Mouse (Mus musculus): ENCODE data around the gene Pkhd1.
"Not testable (repeated sequence)": the region's sequence is repeated elsewhere in the genome, so short reads cannot be mapped to it uniquely, and the experiment has no call there.

Pkhd1 gene

DNA sequence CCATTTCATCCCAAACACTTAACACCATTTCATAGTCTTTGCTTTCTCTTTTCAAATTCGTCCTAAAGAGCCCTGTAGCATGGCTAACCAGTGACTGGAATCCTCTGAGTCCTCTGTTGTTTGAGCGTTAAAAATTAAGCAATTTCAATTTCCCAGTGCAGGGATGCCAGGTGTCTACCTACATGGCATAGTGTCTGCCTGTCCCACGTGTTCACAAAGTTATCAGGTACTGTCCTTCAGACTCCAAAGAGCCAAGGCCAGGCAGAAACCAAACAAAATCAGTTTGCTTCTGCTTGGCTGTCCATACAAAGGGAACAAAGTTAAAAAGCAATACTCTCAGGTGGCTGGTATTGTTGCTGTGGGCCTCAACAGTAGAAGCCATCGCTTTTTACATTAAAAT, 136.0 kb downstream of the Pkhd1 start:
- no peak for DNase-seq

DNA sequence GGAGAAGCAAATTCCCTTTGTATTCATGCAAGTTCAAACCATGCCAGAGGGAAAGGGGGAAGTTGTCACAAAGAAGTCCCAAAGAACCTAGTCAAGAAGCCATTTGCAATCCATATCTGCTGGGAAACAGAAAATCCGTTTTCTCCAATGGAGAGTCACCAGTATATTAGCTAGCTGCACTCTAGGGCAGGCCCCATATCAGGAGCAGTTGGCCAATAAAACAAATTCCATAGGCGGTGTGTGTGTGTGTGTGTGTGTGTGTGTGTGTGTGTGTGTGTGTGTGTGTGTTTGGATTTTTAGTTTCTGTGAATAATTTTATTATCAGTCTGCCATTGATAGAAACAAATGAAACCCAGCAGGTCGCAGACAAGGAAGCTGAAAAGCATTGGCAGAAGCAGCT, 139.2 kb downstream of the Pkhd1 start:
- no peak for DNase-seq

- DNase-seq = no peak
Observed at GRCm38 (mm10) chr1:20478266-20478659, 139.6 kb downstream of the Pkhd1 start.

GRCm38 (mm10) chr1:20477561-20478265, 140.2 kb downstream of the Pkhd1 start:
- peak; percentile 75 for DNase-seq

GRCm38 (mm10) chr1:20470770-20471169, 147.1 kb downstream of the Pkhd1 start:
- DNase-seq = no peak

- DNase-seq = no peak
Observed at GRCm38 (mm10) chr1:20470317-20470716, 147.5 kb downstream of the Pkhd1 start.

GRCm38 (mm10) chr1:20466481-20466880, 151.4 kb downstream of the Pkhd1 start:
- DNase-seq = no peak

- DNase-seq = peak; percentile 46
Observed at GRCm38 (mm10) chr1:20454621-20455020, 163.2 kb downstream of the Pkhd1 start.

DNA sequence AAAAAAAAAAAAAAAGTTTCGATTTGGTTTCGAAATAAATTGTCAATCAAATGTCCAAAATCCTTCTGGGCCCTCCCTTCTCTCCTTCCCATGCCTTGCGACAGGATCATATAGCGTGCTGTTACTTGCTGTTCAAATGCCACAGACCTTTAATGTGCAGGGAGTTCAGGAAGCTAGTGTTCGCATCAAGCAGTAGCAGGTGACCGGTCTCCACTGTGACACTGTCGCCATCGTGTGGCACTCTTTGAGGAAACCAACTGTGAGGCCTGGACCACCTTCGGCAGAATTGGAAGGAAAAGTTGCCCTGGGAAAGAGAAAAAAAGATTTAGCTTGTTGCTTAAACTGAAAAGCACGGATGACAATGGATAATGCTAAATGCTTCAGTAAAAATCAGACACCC, 167.8 kb downstream of the Pkhd1 start:
- DNase-seq = no peak

GRCm38 (mm10) chr1:20432026-20432425, 185.8 kb downstream of the Pkhd1 start:
- not testable (repeated sequence) for DNase-seq

- DNase-seq = no peak
Observed at GRCm38 (mm10) chr1:20429056-20429394, 188.8 kb downstream of the Pkhd1 start.

GRCm38 (mm10) chr1:20428370-20429055, 189.4 kb downstream of the Pkhd1 start:
- no peak for DNase-seq

GRCm38 (mm10) chr1:20409411-20409967, 208.4 kb downstream of the Pkhd1 start:
- no peak for DNase-seq

GRCm38 (mm10) chr1:20398319-20398718, 219.5 kb downstream of the Pkhd1 start:
- peak; percentile 74 for DNase-seq

DNA sequence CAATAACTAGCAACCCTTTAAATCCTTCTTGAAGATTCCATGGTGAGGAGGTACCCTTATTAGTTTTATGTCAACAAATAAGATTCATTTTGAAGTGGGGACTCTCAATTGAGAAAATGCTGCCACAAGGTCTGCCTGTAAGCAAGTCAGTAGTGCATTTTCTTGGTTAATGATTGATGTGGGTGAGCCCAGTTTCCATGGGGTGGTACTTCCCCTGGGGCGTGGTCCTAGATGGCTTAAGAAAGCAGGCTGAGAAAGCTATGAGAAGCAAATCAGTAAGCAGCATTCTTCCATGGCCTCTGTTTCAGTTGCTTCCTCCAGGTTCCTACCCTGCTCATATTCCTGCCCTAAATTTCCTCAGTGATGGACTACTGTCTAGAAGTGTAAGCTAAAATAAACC, 253.4 kb downstream of the Pkhd1 start:
- DNase-seq = peak; percentile 79

GRCm38 (mm10) chr1:20344651-20345050, 273.2 kb downstream of the Pkhd1 start:
- DNase-seq = no peak

DNA sequence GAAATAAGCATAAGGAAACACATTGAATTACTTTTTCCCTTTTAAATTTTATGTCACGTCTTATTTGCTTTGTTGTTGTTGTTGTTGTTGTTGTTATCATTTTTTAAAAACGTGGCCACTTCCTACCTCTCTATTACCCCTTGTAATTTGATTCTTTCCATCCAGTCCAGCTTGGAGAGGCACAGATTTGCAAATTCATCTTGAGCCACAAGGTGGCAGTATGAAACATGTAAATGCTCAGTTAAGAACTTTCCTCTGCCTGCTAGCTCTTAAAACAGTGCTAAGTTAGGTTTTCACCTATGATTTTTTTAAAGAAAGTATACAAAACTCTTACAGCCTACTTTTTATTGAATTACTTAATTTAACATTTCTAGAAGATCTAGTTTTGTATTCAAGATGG, 306.4 kb downstream of the Pkhd1 start:
- peak; percentile 71 for DNase-seq

DNA sequence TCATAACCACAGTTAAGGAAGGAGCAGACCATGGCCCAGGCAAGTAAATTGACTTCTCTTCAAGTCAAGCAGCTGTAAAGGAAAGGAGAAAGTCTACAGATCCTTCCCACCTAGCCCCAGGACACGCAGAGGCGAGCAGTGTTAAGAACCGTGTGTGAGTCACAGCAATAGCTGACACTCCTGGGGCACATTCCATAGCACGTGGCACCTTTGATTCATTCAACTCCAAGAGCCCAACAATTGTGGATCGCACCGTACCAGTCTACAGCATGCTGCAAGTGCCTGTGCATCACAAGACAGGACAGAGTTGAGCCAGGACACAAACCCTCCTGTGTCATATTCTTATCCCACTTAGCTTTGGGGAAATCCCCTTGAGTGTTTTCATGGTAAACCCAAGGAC, 306.9 kb downstream of the Pkhd1 start:
- no peak for DNase-seq

DNA sequence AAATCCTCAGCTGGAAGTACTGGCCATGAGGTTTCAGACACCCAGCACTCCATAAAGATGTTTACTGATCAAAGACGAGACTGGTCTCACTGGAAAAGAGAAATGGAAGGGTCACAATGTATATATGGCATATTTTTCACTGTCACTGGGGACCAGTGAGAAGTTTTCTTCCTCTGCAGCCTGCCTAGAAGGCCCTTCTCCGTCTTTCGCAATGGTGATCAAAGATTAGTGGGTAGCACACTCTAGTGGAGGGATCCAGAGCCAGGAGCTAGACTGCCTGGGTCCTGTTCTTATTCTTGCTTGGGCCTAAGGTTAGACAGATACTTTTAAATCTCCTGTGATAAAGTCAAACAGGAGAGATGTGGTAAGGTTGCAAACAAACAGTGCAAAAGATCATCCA, 311.7 kb downstream of the Pkhd1 start:
- no peak for DNase-seq

DNA sequence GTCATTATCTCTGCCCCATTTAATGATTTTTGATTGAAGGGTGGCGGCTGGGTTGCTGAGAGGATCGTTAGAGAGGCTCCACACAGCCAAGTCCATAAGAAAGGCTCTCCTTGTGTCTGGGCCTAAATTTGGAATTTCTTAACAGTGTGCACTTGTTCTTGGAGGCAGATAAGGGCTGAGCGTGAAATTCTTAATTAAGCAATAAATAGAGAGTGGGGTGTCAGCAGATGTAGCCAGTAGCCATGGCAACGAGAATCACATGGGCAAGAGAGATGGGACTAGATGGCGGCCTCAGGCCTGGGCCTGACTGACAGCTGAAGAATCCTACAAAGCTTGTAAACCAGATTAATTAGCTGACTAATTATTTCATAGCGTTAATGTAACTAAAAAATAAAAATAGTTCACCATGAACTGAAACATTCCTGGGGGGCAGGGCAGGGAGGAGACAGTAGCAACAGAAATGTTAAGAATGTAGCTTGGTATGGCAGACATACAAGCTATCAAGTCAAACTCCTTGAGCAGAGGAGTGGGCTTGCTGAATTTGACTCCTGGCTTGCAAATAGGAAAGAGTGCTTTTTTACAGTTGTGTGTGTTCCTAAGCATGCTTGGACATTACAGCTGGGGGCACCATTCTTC, 314.8 kb downstream of the Pkhd1 start:
- no peak for DNase-seq

DNA sequence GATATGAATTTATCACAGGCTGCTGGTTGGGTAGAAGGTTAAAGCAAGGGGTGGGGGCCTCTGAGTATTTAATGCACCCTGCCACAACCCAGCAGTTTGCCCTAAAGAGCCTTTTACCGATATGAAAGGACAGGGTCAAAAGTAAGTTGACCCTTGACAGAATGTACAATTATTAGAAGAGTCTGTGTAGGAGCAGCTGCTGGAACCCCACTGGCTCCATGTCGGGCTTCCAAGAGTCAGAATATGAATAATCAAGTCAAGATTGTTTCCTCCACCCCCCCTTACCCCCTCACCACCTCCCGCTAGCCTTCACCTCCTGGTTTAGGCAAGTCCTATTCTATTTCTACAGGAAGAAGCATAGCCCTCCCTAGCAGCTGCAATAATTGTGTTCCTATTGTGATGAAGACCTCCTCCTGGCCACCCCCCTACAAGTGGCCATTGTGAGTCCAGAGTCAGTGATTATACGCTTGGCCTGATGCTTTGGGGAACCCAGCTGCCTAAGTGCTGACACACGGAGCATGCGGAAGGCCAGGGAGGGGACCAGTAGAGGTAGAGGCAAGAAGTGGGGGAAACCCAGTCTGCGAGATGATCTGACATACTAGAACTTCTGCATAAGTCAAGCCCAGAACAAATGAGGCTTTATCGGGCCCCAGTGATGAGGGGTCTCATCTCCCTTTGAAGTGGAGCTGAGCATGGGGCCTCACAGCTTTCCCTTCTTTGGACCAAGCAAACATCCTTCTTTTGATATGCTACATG, 315.5 kb downstream of the Pkhd1 start:
- DNase-seq = no peak

DNA sequence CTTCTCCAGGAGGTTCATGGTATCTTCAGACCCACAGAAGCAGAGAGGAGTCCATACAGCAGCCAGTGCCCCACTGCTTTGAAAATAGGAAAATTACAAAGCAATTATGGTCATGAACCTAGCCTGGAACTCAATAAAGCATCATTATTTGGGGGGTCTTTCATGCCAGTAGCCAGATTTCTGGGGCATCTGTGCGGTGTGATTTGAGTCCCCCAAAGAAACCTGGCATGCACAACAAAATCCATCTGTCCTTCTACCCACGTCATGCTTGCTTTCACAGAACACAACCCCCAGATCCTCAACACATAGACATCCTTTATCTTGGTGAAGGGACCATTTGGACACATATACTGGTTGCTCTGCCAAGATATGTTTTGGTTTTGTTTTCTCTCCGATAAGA, 316.2 kb downstream of the Pkhd1 start:
- DNase-seq = no peak

DNA sequence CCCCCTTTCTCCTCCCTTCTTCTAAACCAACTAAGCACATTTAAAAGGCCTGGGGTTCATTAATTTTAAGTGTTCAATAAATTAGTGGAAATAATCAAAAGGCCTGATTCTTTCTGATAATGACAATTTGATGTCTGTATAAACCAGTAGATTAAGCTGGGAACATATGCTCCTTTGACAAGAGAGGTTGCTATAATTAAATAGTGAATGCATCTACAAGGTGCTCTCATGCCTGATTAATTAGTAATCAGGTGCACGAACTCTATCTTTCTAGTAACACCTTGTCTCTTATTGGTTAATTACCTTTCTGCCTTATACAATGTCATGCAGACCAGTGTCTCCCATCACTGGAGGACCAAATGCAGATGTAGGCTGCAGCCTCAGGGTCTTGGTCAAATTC, 329.2 kb downstream of the Pkhd1 start:
- no peak for DNase-seq
